Mouse (Mus musculus) megakaryocyte, embryonic 14.5 days (primary cell): ENCODE results near the gene Hhat. TPM values are rescaled to one million over a fixed set of nuclear protein-coding genes. Genes with fewer than 3 reads are reported as not detected.

Experiments
- H3K27me3 ChIP-seq: replicated peaks from 2 replicates; pipeline ENCODE3; 2012; ENCODE audit warnings: inconsistent platforms
- H3K36me3 ChIP-seq: replicated peaks from 2 replicates; pipeline ENCODE3; 2012; ENCODE audit warnings: low read length, inconsistent platforms, mixed read lengths
- H3K4me1 ChIP-seq: 2 replicates; pipeline ENCODE4 v1.6.1; 2012; ENCODE audit warnings: inconsistent platforms
- H3K4me3 ChIP-seq: replicated peaks from 2 replicates; pipeline ENCODE3; 2012; ENCODE audit warnings: moderate library complexity, mild to moderate bottlenecking, inconsistent platforms
- H3K9me3 ChIP-seq: 2 replicates; pipeline ENCODE4 v1.6.1; 2012; ENCODE audit warnings: inconsistent platforms
- FLI1 ChIP-seq: IDR thresholded peaks from 2 replicates; pipeline ENCODE4 v1.6.1; 2012; ENCODE audit warnings: low read length, inconsistent platforms, mixed read lengths
- GATA1 ChIP-seq: IDR thresholded peaks from 3 replicates; pipeline ENCODE4 v1.6.1; 2012; ENCODE audit warnings: mixed read lengths, low read length, inconsistent platforms, borderline replicate concordance
- polyA plus RNA-seq: library from polyadenylated mRNA; stranded (reverse); fragments of >175 nt; gene quantifications from 2 replicates; pipeline ENCODE4 v1.2.3, GENCODE M21; 2012; ENCODE audit warnings: low replicate concordance; ENCODE audit not compliant: insufficient read depth

Gene Hhat
- 0.03 TPM in 1 of 2 replicates, not detected in the other for polyA plus RNA-seq

GRCm38 (mm10) chr1:192770495-192771331, at the start of gene Hhat:
Gene Hhat, minus strand, starts transcription at chr1:192771223.
- H3K4me1 ChIP-seq = peaks cover 23% of the 10 kb centered on the region
- peak within 1 kb of the TSS; percentile 94 for H3K4me3 ChIP-seq
- H3K27me3 ChIP-seq = peaks cover 31% of the 10 kb centered on the region
- no peaks in the 10 kb centered on the region for H3K9me3 ChIP-seq
- no peaks in the 10 kb centered on the region for H3K36me3 ChIP-seq
- TF ChIP-seq GATA1 (no peak), FLI1 (no peak)

- no peak overlapping the region for H3K4me3 ChIP-seq
- H3K36me3 ChIP-seq = no peaks in the 10 kb centered on the region
- H3K9me3 ChIP-seq = 0 out of 2 replicates have a peak, but pooled peaks cover 5% of the 10 kb centered on the region
- H3K4me1 ChIP-seq = no peaks in the 10 kb centered on the region
- no peak for TF ChIP-seq FLI1
- TF ChIP-seq GATA1 = no peak
- peaks cover 10% of the 10 kb centered on the region for H3K27me3 ChIP-seq
Observed at GRCm38 (mm10) chr1:192818334-192818733, 47.3 kb upstream of the Hhat start.

- no peak overlapping the region for H3K4me3 ChIP-seq
- H3K36me3 ChIP-seq = no peaks in the 10 kb centered on the region
- H3K4me1 ChIP-seq = no peaks in the 10 kb centered on the region
- TF ChIP-seq GATA1 = no peak
- no peak for TF ChIP-seq FLI1
- 0 out of 2 replicates have a peak, but pooled peaks cover 5% of the 10 kb centered on the region for H3K9me3 ChIP-seq
- H3K27me3 ChIP-seq = peaks cover 12% of the 10 kb centered on the region
Observed at GRCm38 (mm10) chr1:192815789-192816188, 44.8 kb upstream of the Hhat start.

- H3K27me3 ChIP-seq = peaks cover 10% of the 10 kb centered on the region
- H3K4me3 ChIP-seq = no peak overlapping the region
- H3K4me1 ChIP-seq = no peaks in the 10 kb centered on the region
- H3K9me3 ChIP-seq = 0 out of 2 replicates have a peak, but pooled peaks cover 5% of the 10 kb centered on the region
- TF ChIP-seq FLI1 (no peak), GATA1 (no peak)
- H3K36me3 ChIP-seq = no peaks in the 10 kb centered on the region
Observed at GRCm38 (mm10) chr1:192814700-192815099, 43.7 kb upstream of the Hhat start.

- no peaks in the 10 kb centered on the region for H3K9me3 ChIP-seq
- no peaks in the 10 kb centered on the region for H3K36me3 ChIP-seq
- H3K27me3 ChIP-seq = peaks cover 6% of the 10 kb centered on the region
- H3K4me1 ChIP-seq = no peaks in the 10 kb centered on the region
- no peak overlapping the region for H3K4me3 ChIP-seq
- TF ChIP-seq FLI1 (no peak), GATA1 (no peak)
Observed at GRCm38 (mm10) chr1:192812758-192813157, 41.7 kb upstream of the Hhat start.

GRCm38 (mm10) chr1:192812290-192812689, 41.3 kb upstream of the Hhat start:
- TF ChIP-seq FLI1 (no peak), GATA1 (no peak)
- Histone ChIP-seq H3K4me3 (no peak overlapping the region), H3K27me3 (peaks cover 6% of the 10 kb centered on the region), H3K36me3 (no peaks in the 10 kb centered on the region), H3K9me3 (no peaks in the 10 kb centered on the region), H3K4me1 (no peaks in the 10 kb centered on the region)

- Histone ChIP-seq H3K36me3 (no peaks in the 10 kb centered on the region), H3K9me3 (no peaks in the 10 kb centered on the region), H3K4me3 (no peak overlapping the region), H3K4me1 (no peaks in the 10 kb centered on the region; the same call in 1 of the 2 replicates), H3K27me3 (peaks cover 7% of the 10 kb centered on the region)
- TF ChIP-seq FLI1 = no peak
- TF ChIP-seq GATA1 = no peak
Observed at GRCm38 (mm10) chr1:192806168-192807157, 35.4 kb upstream of the Hhat start.

GRCm38 (mm10) chr1:192800338-192800737, 29.3 kb upstream of the Hhat start:
- Histone ChIP-seq H3K36me3 (no peaks in the 10 kb centered on the region), H3K27me3 (peaks cover 9% of the 10 kb centered on the region), H3K4me1 (no peaks in the 10 kb centered on the region), H3K4me3 (no peak overlapping the region), H3K9me3 (peaks cover 19% of the 10 kb centered on the region; the same call in 1 of the 2 replicates)
- TF ChIP-seq GATA1 (no peak), FLI1 (no peak)

- Histone ChIP-seq H3K27me3 (peaks cover 3% of the 10 kb centered on the region), H3K9me3 (peaks cover 19% of the 10 kb centered on the region; the same call in 1 of the 2 replicates), H3K4me3 (no peak overlapping the region), H3K36me3 (no peaks in the 10 kb centered on the region), H3K4me1 (no peaks in the 10 kb centered on the region)
- TF ChIP-seq FLI1 (no peak), GATA1 (no peak)
Observed at GRCm38 (mm10) chr1:192799165-192799991, 28.4 kb upstream of the Hhat start.
